Mouse (Mus musculus): ENCODE results near the gene Actrt2.

DNA sequence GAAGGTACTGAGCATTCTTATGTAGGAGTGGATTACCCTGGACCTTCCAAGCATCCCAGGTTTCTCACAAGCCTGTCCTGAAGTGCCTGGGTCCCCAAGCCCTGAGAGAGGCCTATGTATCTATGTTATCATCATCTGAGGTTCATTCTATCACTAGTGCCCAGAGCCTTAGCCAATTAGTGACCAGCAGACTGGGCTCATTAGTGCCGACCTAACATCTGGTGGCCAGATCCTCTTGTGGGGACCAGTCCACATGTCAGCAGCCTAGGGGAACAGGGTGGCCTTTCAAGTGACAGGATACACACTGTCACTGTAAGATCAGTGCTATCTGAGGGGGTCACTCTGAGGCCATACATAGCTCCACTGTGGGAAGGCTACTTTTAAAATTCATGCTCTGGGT, 4.4 kb upstream of the Actrt2 start:
- no peak for TF ChIP-seq CTCF (IDR thresholded peaks at IDR 0.05; ENCODE audit: insufficient read depth, low read depth, low read length)
- no peak for TF ChIP-seq POLR2A (IDR thresholded peaks at IDR 0.05; ENCODE audit: insufficient read depth, low read depth, low read length)

Data from olfactory bulb, adult 2 months (tissue).